Mouse (Mus musculus): Measurements from ENCODE around the gene Olfr1066.

GRCm38 (mm10) chr2:86487286-86487685 is 31.2 kb upstream of the Olfr1066 start, which contains the start of gene Olfr228:
- TF ChIP-seq ZC3H11A (IDR thresholded peaks at IDR 0.05; ENCODE audit: borderline replicate concordance, low read depth, low read length) (no peak), CHD2 (IDR thresholded peaks at IDR 0.05; ENCODE audit: low read depth, low read length) (no peak)
